Mouse (Mus musculus) hindbrain, embryonic 11.5 days (tissue): ENCODE results near the gene Ism2. TPM values are rescaled to one million over a fixed set of nuclear protein-coding genes. Genes with fewer than 3 reads are reported as not detected.
"Not testable (repeated sequence)": the region's sequence is repeated elsewhere in the genome, so short reads cannot be mapped to it uniquely, and the experiment has no call there.

Source experiments
- ATAC-seq: fragments of 200-750 bp; cut with Nextera tagmentation; 2 replicates; pipeline ENCODE4 v1.8.0; 2017; ENCODE audit warnings: mild to moderate bottlenecking, moderate TSS enrichment, moderate library complexity; ENCODE audit not compliant: low FRiP score
- DNase-seq: peaks from one replicate; pipeline ENCODE4 v3.0.0-alpha.2; 2015; ENCODE audit warnings: low spot score
- H3K27ac ChIP-seq: fragments of 300-500 bp; sonication (generic); 2 replicates; pipeline ENCODE4 v1.5.1; 2014; ENCODE audit warnings: mild to moderate bottlenecking, low read depth, low read length
- H3K27me3 ChIP-seq: fragments of 300-500 bp; sonication (generic); 2 replicates; pipeline ENCODE4 v1.6.1; 2014; ENCODE audit warnings: mild to moderate bottlenecking, low read length, moderate library complexity, mixed read lengths; ENCODE audit not compliant: control insufficient read depth, insufficient read depth
- H3K36me3 ChIP-seq: fragments of 300-500 bp; sonication (generic); 2 replicates; pipeline ENCODE4 v1.6.1; 2014; ENCODE audit warnings: mild to moderate bottlenecking, low read length, moderate library complexity, mixed read lengths; ENCODE audit not compliant: control insufficient read depth, insufficient read depth
- H3K4me1 ChIP-seq: fragments of 300-500 bp; sonication (generic); replicated peaks from 2 replicates; pipeline ENCODE4 v1.6.1; 2014; ENCODE audit warnings: low read length, mixed read lengths; ENCODE audit not compliant: control insufficient read depth, insufficient read depth
- H3K4me2 ChIP-seq: fragments of 300-500 bp; sonication (generic); replicated peaks from 2 replicates; pipeline ENCODE4 v1.6.1; 2014; ENCODE audit warnings: mild to moderate bottlenecking, low read depth, low read length
- H3K4me3 ChIP-seq: fragments of 300-500 bp; sonication (generic); 2 replicates; pipeline ENCODE4 v1.5.1; 2014; ENCODE audit warnings: low read depth, low read length
- H3K9ac ChIP-seq: fragments of 300-500 bp; sonication (generic); 2 replicates; pipeline ENCODE4 v1.6.1; 2014; ENCODE audit warnings: low read depth, low read length
- H3K9me3 ChIP-seq: fragments of 300-500 bp; sonication (generic); 2 replicates; pipeline ENCODE4 v1.6.1; 2016; ENCODE audit warnings: low read length; ENCODE audit not compliant: control insufficient read depth
- WGBS: fragments of 180-500 bp; shearing (Covaris S2); extraction: QIAGEN DNeasy Blood & Tissue Kit; methylation state at CpG from one replicate; pipeline ENCODE4 v1.1.7; 2014; 5-methylcytosine and 5-hydroxymethylcytosine counted together
- polyA plus RNA-seq: library from polyadenylated mRNA; unstranded; fragments of >200 nt; fragmentation: Nextera tagmentation; extraction: Ambion mirVana; gene quantifications from 2 replicates; pipeline ENCODE4 v1.2.1, GENCODE M21; 2014

The Ism2 gene
- polyA plus RNA-seq, 1 experiment from 2014 or later = 0.63 TPM

- Histone ChIP-seq H3K4me3 (no peak overlapping the region), H3K9me3 (no peaks in the 10 kb centered on the region), H3K4me2 (no peak overlapping the region), H3K27ac (no peak overlapping the region), H3K9ac (no peak overlapping the region), H3K4me1 (no peaks in the 10 kb centered on the region), H3K36me3 (no peaks in the 10 kb centered on the region), H3K27me3 (no peaks in the 10 kb centered on the region)
- WGBS = 92% methylated on average over 4 of the region's 4 CpGs
- DNase-seq = no peak
- ATAC-seq = no peak
Measured at GRCm38 (mm10) chr12:87282743-87283142, 16.8 kb downstream of the Ism2 start.

- Histone ChIP-seq H3K27ac (no peak overlapping the region), H3K4me2 (no peak overlapping the region), H3K36me3 (no peaks in the 10 kb centered on the region), H3K9ac (no peak overlapping the region), H3K4me1 (no peaks in the 10 kb centered on the region), H3K9me3 (no peaks in the 10 kb centered on the region), H3K27me3 (no peaks in the 10 kb centered on the region), H3K4me3 (no peak overlapping the region)
- WGBS = 83% methylated on average over 1 of the region's 1 CpGs
- no peak for DNase-seq
- no peak for ATAC-seq
Measured at GRCm38 (mm10) chr12:87281766-87282165, 17.7 kb downstream of the Ism2 start.

DNA sequence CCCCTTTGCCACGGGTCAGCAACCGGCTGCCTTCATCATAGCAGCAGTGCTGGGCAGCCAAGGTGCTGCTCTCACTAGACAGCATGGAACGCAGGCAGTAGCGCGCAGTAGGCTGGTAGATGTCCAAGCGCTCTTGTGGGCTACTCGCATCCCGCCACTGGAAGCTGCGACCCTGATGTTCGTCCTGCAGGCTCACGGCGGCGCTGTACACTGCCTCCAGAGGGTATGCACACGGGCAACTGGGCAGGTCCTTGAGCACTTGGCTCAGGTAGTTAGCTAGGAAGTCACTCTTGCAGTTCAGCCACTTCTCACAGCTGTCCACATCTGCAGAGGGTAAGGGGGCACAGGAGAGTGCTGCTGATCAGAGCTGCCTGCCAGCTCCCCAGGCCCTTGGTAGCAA lies 19.6 kb downstream of the Ism2 start:
- no peak overlapping the region for H3K27ac ChIP-seq
- H3K27me3 ChIP-seq = no peaks in the 10 kb centered on the region
- H3K9ac ChIP-seq = no peak overlapping the region
- 45% methylated on average over 14 of the region's 14 CpGs for WGBS
- ATAC-seq (no peak), DNase-seq (no peak)
- no peaks in the 10 kb centered on the region for H3K36me3 ChIP-seq
- H3K9me3 ChIP-seq = no peaks in the 10 kb centered on the region
- H3K4me2 ChIP-seq = no peak overlapping the region
- H3K4me3 ChIP-seq = no peak overlapping the region
- no peaks in the 10 kb centered on the region for H3K4me1 ChIP-seq

- Histone ChIP-seq H3K27me3 (no peaks in the 10 kb centered on the region), H3K9me3 (no peaks in the 10 kb centered on the region), H3K27ac (no peak overlapping the region), H3K9ac (no peak overlapping the region), H3K4me1 (no peaks in the 10 kb centered on the region), H3K4me3 (no peak overlapping the region), H3K36me3 (peaks cover 4% of the 10 kb centered on the region; the same call in 1 of the 2 replicates), H3K4me2 (no peak overlapping the region)
- WGBS = 69% methylated on average over 3 of the region's 3 CpGs
- DNase-seq = no peak
- peak; percentile 34; the same call in 1 of the 2 replicates for ATAC-seq
Measured at GRCm38 (mm10) chr12:87279350-87279749, 20.2 kb downstream of the Ism2 start.

DNA sequence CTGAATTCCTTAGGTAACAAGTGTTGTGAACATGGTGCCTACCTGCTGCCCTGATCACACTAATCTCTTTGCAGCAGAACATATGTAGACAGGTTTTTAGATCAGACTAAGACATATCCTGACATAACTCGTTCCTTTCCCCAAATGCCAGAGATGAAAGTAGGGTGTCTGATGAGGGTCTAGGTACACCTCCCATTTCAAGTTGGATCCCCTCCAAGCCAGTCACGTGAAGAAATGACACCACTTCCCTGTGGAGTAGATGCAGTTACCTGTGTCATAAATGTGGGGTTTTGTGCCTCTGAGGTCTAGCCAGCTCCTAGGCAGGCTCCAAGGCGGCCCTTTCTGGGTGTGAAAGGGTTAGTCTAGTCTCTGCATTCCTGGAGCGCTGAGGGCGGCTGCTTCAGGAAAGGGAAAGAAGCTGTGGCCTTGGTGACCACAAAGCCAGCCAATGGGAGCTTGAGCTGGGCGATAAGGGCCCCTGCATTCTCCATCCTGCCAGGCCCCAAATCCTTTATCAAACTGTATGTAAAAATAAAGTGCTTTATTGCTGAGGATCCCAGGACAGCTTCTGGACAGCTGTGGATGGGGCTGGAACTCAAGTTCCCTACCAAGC lies 21.3 kb downstream of the Ism2 start:
- no peaks in the 10 kb centered on the region for H3K9me3 ChIP-seq
- H3K4me1 ChIP-seq = no peaks in the 10 kb centered on the region
- ATAC-seq = no peak
- H3K27ac ChIP-seq = no peak overlapping the region
- no peak overlapping the region for H3K4me3 ChIP-seq
- H3K36me3 ChIP-seq = peaks cover 4% of the 10 kb centered on the region; the same call in 1 of the 2 replicates
- no peak overlapping the region for H3K9ac ChIP-seq
- 22% methylated on average over 6 of the region's 6 CpGs for WGBS
- no peak overlapping the region for H3K4me2 ChIP-seq
- no peaks in the 10 kb centered on the region for H3K27me3 ChIP-seq
- no peak for DNase-seq

GRCm38 (mm10) chr12:87277251-87277650 lies 22.3 kb downstream of the Ism2 start:
- not testable (repeated sequence) for H3K9me3 ChIP-seq, H3K4me3 ChIP-seq, DNase-seq, H3K9ac ChIP-seq, H3K4me2 ChIP-seq, ATAC-seq, H3K27ac ChIP-seq, H3K4me1 ChIP-seq, H3K27me3 ChIP-seq
- 78% methylated on average over 4 of the region's 4 CpGs for WGBS
- peaks cover 14% of the 10 kb centered on the region for H3K36me3 ChIP-seq

DNA sequence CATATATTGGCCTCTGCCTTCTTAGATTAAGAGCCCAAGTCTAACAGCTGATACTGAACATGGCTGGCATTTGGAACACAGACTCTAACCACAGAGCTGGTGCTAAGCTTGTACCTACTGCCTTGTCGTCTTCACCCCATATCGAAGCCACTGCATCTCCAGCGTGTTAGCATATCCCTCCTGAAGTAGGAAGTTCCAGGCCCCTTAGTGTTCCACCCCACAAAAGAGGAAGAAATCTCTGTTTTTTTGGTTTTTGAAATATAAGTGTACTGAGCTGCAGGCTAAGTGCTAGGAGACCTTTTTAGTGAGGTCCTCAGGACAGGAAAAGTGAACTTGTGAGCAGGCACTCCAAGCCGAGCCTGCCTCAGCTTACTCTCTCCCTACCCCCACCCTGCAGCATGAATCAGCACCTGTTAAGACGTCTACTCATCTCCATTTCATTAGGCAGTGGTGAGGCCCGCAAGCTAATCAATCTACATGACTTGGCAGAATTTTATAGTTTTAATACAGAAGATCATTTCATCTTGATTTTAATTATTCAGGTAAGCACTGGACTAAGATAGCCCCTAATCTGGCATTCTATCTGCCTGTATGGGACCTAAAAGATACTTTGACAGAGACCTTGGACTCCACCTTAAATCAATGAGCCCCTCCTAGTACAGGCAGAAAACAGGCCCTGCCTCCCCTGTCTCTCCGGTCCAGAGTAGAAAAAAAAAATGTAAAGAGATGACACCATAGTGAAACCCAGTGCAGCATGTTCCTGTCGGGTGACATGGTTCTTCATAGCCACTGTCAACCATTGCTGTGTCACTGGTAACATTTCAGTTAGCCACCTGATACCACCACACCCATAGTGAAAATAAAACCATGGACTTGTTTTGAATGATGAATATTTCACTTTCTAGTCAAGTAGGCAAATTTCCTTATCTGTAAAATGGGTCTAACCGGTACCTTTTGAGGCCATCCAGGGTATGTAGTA lies 24.4 kb downstream of the Ism2 start:
- Histone ChIP-seq H3K27ac (no peak overlapping the region), H3K4me1 (no peaks in the 10 kb centered on the region), H3K9ac (no peak overlapping the region), H3K4me3 (no peak overlapping the region), H3K27me3 (no peaks in the 10 kb centered on the region), H3K9me3 (no peaks in the 10 kb centered on the region), H3K4me2 (no peak overlapping the region), H3K36me3 (peaks cover 19% of the 10 kb centered on the region)
- no peak for ATAC-seq
- 91% methylated on average over 9 of the region's 9 CpGs for WGBS
- no peak for DNase-seq

GRCm38 (mm10) chr12:87267682-87268081 lies 31.8 kb downstream of the Ism2 start:
- 32% methylated on average over 4 of the region's 4 CpGs for WGBS
- peak overlapping the region; percentile 62 for H3K4me3 ChIP-seq
- H3K27me3 ChIP-seq = no peaks in the 10 kb centered on the region
- H3K4me2 ChIP-seq = peak overlapping the region; percentile 92
- H3K9me3 ChIP-seq = no peaks in the 10 kb centered on the region
- no peak overlapping the region for H3K27ac ChIP-seq
- peaks cover 11% of the 10 kb centered on the region; the same call in 1 of the 2 replicates for H3K36me3 ChIP-seq
- peaks cover 4% of the 10 kb centered on the region; the same call in 1 of the 2 replicates for H3K4me1 ChIP-seq
- H3K9ac ChIP-seq = peak overlapping the region; percentile 90
- ATAC-seq = no peak
- peak; percentile 57 for DNase-seq
